Mouse (Mus musculus): ENCODE results near the gene Btbd35f1. TPM values are rescaled to one million over a fixed set of nuclear protein-coding genes. Genes with fewer than 3 reads are reported as not detected.
"Not testable (repeated sequence)": the region's sequence is repeated elsewhere in the genome, so short reads cannot be mapped to it uniquely, and the experiment has no call there.

Gene Btbd35f1
- total RNA-seq (2021) = not detected
- long read RNA-seq, experiment 1 = 0 reads
- long read RNA-seq, experiment 2 = 0 reads

- DNase-seq = not testable (repeated sequence)
These were observed at the start of gene Btbd35f1 for GRCm38 (mm10) chrX:32559755-32560154. Gene Btbd35f1, plus strand, starts transcription at chrX:32560055.

GRCm38 (mm10) chrX:32590878-32591542 lies 31.2 kb downstream of the Btbd35f1 start:
- DNase-seq = not testable (repeated sequence)

- not testable (repeated sequence) for DNase-seq
These were observed 41.2 kb downstream of the Btbd35f1 start for GRCm38 (mm10) chrX:32601008-32601407.

- not testable (repeated sequence) for DNase-seq
These were observed 41.6 kb downstream of the Btbd35f1 start for GRCm38 (mm10) chrX:32601425-32601824.

Other genes starting within 250 kb of the Btbd35f1 start
- gene Gm5926, start 90.7 kb downstream of the Btbd35f1 start, total RNA-seq (2021) = not detected
- not detected for gene Btbd35f21, start 166.1 kb downstream of the Btbd35f1 start, total RNA-seq (2021)